Mouse (Mus musculus) lung, postnatal 14 days (tissue): ENCODE data around the gene Npepps.
"Not testable (repeated sequence)": the region's sequence is repeated elsewhere in the genome, so short reads cannot be mapped to it uniquely, and the experiment has no call there.

ENCODE experiments used
- DNase-seq: peaks from one replicate; pipeline ENCODE4 v3.0.0; 2021

The Npepps gene

DNA sequence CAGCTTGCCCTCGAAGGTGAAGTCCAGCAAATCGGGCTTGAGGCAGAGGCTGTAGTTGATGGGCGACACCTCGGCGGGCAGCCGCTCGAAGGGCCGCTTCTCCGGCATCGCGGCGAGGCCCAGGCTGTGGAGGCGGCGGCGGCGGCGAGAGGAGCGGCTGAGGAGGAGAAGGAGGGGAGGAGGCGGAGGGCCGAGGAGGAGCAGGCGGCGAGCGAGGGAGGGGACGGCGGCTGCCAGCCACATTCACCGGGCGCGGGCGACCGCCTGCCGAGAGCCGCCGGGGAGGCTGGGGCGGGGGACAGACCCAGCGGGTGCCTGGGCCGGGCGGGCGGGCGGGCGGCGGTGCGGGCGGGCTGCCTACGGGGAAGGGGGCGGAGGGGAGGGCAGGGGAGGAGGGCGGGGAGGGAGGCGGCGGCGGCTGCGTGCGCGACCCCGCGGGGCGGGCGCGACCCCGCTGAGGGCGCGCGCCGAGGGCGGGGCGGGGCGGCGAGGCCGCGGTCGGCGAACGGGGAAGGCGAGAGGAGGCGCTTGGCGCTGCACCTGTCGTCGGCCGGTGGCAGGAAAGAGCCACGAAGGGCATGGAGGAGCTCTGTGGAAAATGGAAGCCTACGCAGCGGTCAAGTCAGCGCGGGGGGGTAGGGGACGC is at the start of gene Npepps:
Gene Npepps, minus strand, starts transcription at position 423 of the 646 bp plus-strand sequence.
- peak; percentile 79 for DNase-seq

DNA sequence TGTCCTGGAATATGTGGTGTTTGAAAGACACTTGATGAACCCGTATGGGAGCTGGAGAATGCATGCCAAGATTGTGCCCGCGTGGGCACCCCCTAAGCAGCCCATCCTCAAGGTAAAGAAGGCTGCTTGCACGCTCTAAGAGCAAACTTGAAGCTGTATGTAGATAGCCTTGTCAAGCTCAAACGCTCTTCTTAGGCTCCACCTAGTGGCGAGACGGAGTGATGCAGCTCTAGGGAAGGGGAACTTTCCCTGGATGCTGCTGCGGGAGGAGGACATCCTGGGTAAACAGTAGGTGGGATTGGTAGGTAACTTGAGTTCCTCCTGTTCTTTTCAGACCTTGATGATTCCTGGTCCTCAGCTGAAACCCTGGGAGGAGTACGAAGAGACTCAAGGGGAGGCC is 47.7 kb upstream of the Npepps start:
- DNase-seq, result peak; percentile 77

DNA sequence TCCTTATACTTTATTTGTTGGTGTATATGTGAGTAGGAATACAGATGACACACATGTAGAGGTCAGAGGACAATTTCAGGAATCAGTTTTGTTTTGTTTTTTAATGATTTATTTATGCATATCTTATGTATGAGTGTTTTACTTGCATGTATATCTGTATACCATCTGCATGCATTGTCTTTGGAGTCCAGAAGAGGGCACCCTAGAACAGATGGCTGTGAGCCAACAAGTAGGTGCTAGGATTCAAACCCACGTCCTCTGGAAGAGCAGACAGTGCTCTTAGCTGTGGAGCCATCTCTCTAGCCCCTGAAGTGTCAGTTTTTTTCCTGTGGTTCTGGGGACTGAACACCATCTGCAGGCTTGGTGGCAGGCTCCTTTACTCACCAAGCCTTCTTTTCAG is 44.8 kb upstream of the Npepps start:
- no peak for DNase-seq

DNA sequence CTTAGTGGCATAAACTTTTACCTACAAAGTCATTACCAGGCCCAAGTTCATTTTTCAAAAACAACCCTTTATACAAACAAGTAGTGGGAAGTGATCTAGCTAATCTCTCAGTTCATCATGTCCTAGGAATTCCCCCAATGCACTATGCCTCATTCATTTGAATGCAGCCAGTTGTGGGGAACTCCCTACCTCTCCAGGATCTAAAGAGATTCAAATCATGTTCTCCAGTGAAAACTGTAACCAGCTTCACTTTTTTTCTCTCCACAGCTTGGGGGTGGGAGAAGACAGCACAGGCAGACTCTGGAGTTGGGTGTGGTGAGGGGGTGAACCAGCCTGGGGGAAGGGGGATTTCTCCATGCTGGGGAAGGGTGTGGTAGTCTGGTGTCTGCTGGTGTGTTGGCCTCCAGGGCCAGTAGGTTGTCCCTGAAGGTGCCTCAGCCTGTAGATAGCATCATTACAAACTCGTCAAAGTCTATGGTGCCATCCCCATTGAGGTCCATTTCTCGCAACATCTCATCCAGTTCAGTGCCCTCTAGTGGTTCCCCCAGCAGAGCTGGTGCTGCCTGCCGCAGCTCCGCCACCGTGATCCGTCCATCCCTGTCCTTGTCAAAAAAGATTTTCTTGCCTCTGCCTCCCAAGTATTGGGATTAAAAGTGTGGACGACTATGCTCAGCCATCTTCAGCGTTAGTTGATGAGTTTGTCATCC is 41.6 kb upstream of the Npepps start:
- not testable (repeated sequence) for DNase-seq

DNA sequence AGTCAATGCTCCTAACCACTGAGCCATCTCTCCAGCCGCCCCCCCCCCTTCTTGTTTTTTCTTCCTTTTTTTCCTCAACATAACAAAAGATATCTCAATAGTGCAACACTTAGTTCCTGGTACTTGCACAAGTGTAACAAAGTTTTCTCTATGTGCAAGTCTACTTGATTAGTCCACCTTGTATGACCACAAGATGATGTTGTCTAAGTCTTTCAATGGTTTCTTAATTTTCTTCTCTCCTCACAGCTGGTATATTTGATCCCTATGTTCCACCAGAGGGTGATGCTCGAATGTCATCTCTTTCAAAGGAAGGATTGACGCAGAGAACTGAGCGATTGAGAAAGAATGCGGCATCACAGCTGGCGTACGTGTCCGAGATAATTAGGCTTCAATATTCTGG is 40.8 kb upstream of the Npepps start:
- DNase-seq, result no peak

DNA sequence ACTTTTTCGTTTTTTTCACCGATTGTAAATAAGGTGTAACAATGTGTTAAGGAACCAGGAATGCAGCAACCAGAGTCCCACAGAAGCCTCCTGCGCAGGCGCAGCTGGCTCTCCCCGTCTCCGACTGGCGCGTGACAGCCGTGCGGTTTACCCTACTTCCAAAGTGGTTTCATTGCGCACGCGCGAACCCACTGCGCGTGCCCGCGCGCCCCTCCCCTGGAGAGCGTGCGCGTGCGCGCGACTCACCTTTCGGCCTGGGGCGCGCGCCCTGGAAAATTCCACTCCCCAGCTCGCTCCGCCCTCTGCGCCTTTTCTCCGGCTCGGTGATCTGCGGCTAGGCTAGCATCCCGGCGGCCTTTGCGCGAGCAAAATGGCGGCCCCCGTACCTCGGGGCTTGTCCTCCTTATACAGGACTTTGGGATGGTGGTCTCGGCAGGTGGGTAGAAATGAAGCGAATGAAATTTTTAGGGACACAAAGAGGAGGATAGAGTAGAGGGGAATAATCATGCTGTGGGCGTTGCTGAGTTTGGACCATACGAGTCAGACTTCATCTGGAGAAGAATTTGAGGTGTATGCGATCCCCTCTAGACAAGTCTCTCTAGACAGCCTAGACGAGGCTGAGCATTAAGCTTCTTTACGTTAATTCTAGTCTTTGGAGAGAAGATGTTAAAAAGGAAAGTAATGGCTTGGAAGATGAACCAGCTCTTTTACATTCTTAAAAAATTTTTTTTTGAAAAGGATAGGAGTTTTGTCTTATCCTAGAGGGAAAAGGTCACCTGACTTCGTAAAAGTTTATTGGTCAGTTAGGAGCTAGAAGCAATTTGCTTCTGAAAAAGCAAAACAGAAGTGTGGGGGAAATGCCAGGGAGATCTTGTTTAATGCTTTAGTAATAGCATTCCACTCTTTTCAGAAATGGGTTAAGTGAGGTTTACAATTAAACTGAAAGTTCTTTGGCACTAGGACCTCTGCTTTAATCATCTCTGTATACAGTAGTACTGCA is 35.4 kb upstream of the Npepps start, which contains the start of gene Mrpl45:
Gene Mrpl45, plus strand, starts transcription at position 213 of the 1,000 bp plus-strand sequence.
- DNase-seq, result peak; percentile 98

DNA sequence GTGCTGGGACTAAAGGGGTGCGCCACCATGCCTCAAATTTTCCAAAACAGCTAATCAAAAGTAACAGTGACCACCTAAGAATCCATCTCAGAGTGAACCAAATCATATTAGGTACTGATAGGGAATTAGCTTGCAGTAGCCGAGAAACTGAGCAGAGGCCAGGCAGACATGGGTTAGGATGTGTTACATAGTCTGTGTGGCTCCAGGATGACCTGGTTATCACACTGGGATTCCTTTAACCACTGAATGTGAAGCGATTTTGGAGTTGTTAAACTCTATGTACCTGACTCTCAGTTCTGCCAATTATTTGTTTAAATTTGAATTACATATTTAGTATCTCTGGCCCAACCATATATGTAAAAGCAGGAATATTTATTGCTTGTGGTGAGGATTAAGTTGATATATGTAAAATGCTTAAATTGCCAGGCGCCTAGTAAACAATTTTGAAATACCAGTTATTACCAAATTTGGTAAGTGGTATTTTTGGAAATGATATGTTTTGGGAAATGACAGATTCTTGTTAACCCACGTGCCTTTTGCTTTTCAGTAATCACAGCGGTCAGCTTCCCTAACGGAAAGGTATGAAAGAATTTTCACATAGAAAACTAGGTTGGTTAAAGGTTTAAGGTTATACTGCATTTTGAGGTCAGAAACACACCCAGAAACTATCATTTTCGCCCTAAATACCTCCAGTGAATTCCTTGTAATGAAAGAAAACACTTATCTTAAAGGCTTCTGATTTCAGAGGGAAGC is 34.5 kb upstream of the Npepps start:
- no peak for DNase-seq

DNA sequence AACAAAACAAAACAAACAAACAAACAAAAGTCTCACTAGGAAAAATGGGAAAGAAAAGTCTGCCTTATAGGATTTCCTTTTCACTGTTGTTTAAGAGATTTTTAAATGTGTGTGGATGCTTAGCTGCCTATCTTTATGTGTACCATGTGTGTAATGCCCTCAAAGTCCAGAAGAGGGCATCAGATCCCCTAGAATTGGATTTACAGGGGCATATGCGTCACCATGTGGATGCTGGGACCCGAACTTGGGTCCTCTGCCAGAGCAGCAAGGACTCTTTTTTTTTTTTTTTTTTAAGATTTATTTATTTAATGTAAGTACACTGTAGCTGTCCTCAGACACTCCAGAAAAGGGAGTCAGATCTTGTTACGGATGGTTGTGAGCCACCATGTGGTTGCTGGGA is 33.7 kb upstream of the Npepps start:
- no peak for DNase-seq

DNA sequence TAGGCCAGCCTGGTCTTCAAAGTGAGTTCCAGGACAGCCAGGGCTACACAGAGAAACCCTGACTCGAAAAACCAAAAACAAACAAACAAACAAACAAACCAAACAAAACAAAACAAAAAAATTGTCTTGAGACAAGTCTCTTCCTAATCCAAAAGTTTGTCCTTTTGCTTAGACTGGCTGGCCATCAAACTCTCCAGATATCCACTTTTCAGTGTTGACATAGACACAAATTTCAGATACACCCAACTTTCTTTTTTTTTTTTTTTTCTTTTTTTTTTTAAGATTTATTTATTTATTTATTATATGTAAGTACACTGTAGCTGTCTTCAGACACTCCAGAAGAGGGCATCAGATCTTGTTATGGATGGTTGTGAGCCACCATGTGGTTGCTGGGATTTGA is 32.4 kb upstream of the Npepps start:
- not testable (repeated sequence) for DNase-seq

DNA sequence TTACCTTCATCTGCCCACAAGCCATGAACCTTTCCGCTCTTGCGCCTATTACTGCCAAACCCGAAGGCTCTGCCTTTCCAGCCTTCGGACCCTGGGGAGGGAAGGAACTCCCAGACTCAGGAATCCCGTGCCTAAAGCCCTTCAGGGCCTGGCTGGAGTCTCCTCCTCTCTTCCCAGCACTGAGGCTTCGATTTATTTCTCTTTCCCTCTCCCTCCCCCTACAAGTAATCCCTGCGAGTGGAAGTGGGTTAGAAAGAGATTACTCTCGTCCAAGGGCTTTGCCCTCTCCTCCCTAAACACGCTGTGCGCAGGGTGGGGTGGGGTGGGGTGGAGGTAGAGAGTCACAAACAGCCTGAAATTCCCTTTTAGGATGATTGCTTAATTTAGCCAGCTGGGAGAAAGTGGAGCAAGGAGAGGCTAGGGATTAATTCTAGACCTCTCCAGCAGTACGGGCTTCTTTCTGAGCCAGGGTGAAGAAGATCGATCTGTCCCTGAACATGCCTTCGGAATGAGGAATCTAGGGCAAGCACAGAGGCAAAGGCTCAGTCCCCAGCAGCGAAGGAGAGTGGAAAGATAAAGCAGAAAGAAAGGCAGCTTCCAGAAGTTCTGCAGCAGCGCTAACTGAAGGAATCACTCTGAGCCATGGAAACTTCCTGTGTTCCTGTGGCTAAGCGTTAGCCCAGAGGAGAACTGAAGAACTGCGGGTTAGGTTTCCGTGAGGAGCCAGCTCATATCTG is 30.6 kb upstream of the Npepps start:
- DNase-seq, result peak; percentile 24

DNA sequence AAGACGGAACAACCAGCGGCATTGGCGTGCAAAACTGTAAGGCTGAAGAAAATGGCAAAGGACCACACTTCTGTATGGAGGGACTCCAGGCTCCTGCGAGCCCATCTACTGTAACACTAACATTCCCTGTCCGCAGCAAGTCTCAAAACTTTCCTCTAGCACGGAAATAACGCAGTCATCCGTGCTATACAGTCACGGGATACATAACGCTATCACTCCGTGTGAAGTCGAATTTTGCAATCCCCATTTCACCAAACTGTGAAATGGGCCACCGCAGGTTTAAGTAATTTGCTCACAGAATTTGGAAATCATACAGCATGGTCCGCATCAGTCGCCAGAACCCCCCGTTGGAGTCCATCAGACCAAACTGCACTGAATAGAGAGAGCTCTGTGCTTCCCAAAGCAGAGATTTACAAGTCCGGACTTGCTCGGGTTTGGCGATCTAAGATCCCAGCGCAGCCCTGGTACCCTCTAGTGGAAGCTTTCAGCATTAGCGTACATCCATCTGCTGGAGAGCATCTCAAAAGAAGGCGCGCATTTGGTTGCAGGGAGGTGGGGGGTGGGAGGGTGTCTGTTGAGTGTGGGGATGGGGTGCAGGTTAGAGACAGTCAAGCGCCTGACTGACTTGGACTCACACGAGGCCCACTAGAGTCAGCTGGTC is 29.6 kb upstream of the Npepps start:
- peak; percentile 81 for DNase-seq

DNA sequence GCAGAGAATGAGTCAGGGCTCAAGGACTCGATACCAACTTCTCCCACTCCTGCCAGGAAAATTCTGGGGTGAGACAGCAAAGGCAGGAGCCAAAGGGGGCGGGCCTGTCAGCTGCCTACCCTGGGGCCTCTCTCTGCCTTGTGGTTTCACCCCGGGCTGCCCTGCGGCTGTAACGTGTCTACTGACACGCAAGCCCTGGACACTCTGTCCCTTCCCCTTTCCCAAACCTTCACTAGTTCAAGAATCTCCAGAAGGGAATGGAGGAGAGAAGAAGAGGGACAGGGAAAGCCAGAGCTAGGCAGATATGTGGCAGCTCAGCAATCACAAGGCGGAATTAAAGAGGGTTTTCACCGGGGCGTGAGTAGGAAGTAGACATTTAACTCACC is 29.0 kb upstream of the Npepps start:
- DNase-seq, result peak; percentile 82

DNA sequence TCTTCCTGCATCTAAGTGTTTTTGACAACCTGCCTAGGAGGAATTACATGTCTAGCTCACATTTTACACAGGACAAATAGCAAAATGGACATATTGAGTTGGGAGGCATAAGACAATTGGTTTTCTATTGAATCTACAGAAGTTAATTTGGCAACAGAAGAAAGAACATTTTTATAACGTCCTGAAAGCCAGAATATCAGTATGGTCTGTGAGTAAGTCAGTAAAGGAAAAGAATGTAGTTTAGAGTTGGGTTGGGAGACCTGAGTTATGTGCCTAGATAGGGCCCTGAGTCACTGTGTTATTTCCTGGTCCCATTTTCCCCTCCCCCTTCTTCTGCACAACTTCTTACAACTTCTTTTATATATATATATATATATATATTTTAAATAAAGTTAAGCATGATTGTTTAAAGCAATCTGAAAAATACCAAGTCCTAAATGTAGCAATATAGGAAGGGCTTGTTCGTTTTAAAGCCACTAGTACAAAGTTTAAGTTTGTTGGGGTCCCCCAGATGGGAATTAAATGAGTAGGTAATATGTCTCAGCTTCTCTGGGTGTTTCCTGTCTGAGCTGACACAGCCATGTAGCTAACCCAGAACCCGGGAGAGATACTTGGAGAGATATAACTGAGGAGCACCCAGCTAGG is 28.5 kb upstream of the Npepps start:
- DNase-seq, result no peak

DNA sequence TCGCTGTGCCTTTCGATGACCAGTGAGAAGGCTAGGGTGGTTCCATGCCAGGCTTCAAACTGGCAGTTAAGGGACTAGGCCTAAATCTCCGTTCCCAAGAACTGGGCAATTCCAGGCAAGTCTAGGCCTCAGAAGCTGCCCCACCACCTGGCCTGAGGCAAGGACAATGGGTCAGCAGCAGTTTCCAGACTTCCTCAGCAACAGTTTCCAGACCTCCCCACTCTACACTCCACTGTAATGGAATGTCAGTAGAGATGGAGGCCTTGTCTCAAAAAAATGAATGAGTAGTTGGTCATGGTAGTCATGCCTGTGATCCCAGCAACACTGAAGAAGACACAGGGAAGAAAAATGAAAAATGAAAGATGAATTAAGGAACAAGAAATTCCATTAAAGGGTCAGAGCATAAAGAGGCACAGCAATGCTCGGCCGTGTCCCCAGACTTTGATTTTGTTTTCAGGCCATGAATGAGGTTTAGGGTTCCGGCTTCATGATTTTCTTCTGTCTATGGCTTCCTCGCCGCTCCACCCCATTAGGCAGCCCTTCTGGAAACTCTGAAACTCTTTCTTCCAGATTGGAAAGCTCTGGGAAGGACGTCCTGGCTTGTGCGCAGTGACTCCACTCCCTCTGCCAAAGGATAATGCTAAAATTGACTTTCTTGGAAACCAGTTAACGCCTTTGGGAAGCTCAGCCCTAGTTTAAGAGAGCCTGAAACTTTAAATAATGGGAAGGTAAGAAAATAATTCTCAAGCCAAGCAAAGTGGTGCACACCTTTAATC is 27.0 kb upstream of the Npepps start:
- DNase-seq, result no peak

DNA sequence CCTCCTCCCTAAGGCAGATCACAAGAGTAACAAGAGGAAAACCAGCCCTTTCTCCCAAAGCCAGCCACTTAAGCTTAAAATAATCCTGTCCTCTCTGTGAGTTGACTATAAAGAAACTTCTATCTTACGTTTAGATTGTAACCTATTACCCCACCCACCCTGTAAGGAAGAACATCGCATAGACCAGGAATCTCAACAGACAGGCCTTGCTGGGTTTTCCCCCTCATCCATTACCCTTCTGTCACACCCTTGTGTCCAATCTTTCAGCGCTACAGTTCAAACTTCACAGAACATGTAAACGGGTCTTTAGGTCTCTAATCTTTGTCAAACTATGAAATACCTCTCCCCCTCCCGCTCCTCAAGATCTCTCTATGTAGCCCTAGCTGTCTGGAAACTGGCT is 24.2 kb upstream of the Npepps start:
- no peak for DNase-seq

DNA sequence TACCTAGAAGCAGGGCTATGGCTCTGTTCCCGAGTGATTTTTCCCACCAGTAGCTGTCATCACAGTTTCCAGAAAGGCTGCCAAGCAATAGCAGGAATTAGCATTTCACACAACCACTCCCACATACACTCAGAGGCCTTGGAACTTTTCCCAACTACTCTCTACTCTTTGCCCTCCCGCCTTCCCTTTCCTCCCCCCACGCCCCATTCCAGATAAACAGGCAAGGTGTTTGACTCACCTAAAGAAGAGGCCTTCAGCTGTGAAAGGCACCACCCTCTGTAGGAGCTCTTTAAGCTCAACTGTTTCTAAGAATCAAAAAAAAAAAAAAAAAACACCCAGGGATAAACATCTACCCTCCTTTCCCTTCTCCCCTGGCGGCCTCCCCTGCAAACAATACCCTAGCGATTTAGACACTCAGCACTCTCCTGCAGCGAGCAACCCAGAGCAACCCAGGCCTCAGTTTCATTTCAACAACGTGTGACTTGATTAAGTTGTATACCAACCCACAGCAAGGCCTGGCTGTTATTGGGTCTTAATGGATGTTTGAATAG is 21.9 kb upstream of the Npepps start:
- DNase-seq, result peak; percentile 79

DNA sequence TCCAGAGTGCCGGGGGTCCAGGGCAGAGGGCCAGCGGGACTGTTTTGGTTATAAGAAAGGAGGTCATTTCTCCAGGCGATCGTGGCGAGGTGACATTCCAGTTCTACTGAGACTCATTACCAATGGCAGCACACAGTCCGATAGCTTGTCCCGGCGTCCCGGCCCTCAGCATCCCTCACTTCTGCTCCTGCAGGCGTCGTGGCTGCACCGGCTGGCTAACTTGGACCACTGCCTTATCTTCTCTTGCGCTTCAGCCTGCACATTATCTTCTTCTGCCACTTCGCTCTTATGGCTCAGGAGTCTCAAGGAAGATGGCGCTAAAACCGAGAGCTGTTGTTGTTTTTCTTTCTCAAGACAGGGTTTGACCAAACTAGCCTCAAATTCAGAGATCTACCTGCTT is 21.0 kb upstream of the Npepps start:
- DNase-seq, result no peak

DNA sequence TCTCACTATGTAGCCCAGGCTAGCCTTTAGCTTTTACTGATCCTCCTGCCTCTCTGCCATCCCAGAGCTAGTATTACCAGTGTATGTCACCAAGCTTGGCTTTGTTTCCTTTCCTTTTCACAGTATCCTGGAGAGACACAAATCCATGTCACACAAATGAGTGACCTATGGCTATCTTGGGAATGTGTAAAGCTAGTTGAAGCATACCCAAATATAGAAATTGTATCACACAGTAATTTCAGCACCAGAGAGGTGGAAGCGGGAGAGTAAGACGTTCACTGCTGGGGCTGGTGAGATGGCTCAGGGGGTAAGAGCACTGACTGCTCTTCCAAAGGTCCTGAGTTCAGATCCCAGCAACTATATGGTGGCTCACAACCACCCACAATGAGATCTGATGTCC is 19.5 kb upstream of the Npepps start:
- no peak for DNase-seq

DNA sequence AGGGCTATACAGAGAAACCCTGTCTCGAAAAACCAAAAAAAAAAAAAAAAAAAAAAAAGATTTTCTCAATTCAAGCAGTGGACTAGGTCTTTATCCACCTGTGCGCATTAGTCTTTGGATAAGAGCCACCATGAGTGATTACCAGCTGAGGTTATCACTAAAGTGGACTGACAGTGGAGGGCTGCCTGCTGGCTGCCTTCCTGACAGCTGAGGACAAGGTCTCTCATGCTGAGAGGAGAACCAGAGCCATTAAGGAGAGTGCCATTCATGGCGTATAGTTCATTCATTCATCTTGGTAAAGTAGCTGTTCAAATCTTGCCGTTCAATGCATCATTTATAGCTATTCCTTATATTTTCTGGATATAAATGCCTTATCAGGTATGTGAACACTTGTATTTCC is 16.1 kb upstream of the Npepps start:
- no peak for DNase-seq

DNA sequence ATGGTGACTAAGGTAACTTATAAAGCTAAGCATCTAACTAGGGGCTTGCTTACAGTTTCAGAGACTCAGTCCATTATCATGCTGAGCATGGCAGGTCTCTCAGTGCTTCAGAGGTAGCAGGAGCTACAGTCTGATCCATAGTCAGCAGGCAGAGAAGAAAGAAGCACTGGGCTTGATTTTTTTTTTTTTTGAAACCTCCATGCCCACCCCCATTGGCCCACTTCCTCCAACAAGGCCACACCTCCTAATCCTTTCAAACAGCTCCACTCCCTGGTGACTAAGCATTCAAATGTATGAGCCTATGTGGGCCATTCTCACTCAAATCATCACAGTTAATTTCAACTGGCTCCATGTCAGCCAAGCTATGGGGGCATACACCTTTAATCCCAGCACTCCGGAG is 12.3 kb upstream of the Npepps start:
- DNase-seq, result no peak
